Mouse (Mus musculus): Measurements from ENCODE around the gene Chaf1a. TPM values are rescaled to one million over a fixed set of nuclear protein-coding genes. Genes with fewer than 3 reads are reported as not detected.

Gene Chaf1a
- polyA plus RNA-seq, 1 experiment = 2.3 TPM

GRCm38 (mm10) chr17:56110571-56110970 lies 70.3 kb downstream of the Chaf1a start:
- TF ChIP-seq CTCF (IDR thresholded peaks at IDR 0.05; ENCODE audit: insufficient read depth, low read length) (no peak), POLR2A (IDR thresholded peaks at IDR 0.05; ENCODE audit: borderline replicate concordance, extremely low read depth, low read depth, low read length) (no peak)
- Histone ChIP-seq H3K4me3 (replicated peaks; ENCODE audit: extremely low read depth, low read depth, low read length) (no peak overlapping the region), H3K4me1 (ENCODE audit: control insufficient read depth, insufficient read depth, low read length) (no peaks in the 10 kb centered on the region)
- DNase-seq = no peak
- WGBS = 69% methylated on average over 4 of the region's 4 CpGs

GRCm38 (mm10) chr17:56111021-56111420 lies 70.8 kb downstream of the Chaf1a start:
- no peak for DNase-seq
- H3K4me3 ChIP-seq (replicated peaks; ENCODE audit: extremely low read depth, low read depth, low read length) = no peak overlapping the region
- WGBS = 50% methylated on average over 1 of the region's 1 CpGs
- no peaks in the 10 kb centered on the region for H3K4me1 ChIP-seq (ENCODE audit: control insufficient read depth, insufficient read depth, low read length)
- TF ChIP-seq POLR2A (IDR thresholded peaks at IDR 0.05; ENCODE audit: borderline replicate concordance, extremely low read depth, low read depth, low read length) (no peak), CTCF (IDR thresholded peaks at IDR 0.05; ENCODE audit: insufficient read depth, low read length) (no peak)

GRCm38 (mm10) chr17:56111864-56112263 lies 71.6 kb downstream of the Chaf1a start:
- DNase-seq = peak; percentile 45

GRCm38 (mm10) chr17:56112743-56113142 lies 72.5 kb downstream of the Chaf1a start:
- DNase-seq = no peak
- no peak overlapping the region for H3K4me3 ChIP-seq (replicated peaks; ENCODE audit: extremely low read depth, low read depth, low read length)
- TF ChIP-seq POLR2A (IDR thresholded peaks at IDR 0.05; ENCODE audit: borderline replicate concordance, extremely low read depth, low read depth, low read length) (no peak), CTCF (IDR thresholded peaks at IDR 0.05; ENCODE audit: insufficient read depth, low read length) (no peak)
- no peaks in the 10 kb centered on the region for H3K4me1 ChIP-seq (ENCODE audit: control insufficient read depth, insufficient read depth, low read length)
- 72% methylated on average over 3 of the region's 3 CpGs for WGBS

More at GRCm38 (mm10) chr17:56111864-56112263, 71.6 kb downstream of the Chaf1a start:
- no peaks in the 10 kb centered on the region for H3K4me1 ChIP-seq (ENCODE audit: control insufficient read depth, insufficient read depth, low read length)
- 53% methylated on average over 5 of the region's 5 CpGs for WGBS
- H3K4me3 ChIP-seq (replicated peaks; ENCODE audit: extremely low read depth, low read depth, low read length) = no peak overlapping the region
- TF ChIP-seq CTCF (IDR thresholded peaks at IDR 0.05; ENCODE audit: insufficient read depth, low read length) (peak; percentile 94), POLR2A (IDR thresholded peaks at IDR 0.05; ENCODE audit: borderline replicate concordance, extremely low read depth, low read depth, low read length) (no peak)

GRCm38 (mm10) chr17:56116193-56116592 lies 76.0 kb downstream of the Chaf1a start:
- WGBS = 68% methylated on average over 10 of the region's 10 CpGs
- DNase-seq = no peak
- 0 out of 2 replicates have a peak, but pooled peaks cover 2% of the 10 kb centered on the region for H3K4me1 ChIP-seq (ENCODE audit: control insufficient read depth, insufficient read depth, low read length)
- no peak for TF ChIP-seq POLR2A (IDR thresholded peaks at IDR 0.05; ENCODE audit: borderline replicate concordance, extremely low read depth, low read depth, low read length)
- TF ChIP-seq CTCF (IDR thresholded peaks at IDR 0.05; ENCODE audit: insufficient read depth, low read length) = no peak
- H3K4me3 ChIP-seq (replicated peaks; ENCODE audit: extremely low read depth, low read depth, low read length) = no peak overlapping the region

- no peak for TF ChIP-seq POLR2A (IDR thresholded peaks at IDR 0.05; ENCODE audit: borderline replicate concordance, extremely low read depth, low read depth, low read length)
- no peak for TF ChIP-seq CTCF (IDR thresholded peaks at IDR 0.05; ENCODE audit: insufficient read depth, low read length)
- 0 out of 2 replicates have a peak, but pooled peaks cover 2% of the 10 kb centered on the region for H3K4me1 ChIP-seq (ENCODE audit: control insufficient read depth, insufficient read depth, low read length)
- 2% methylated on average over 27 of the region's 27 CpGs for WGBS
- no peak within 1 kb of the TSS for H3K4me3 ChIP-seq (replicated peaks; ENCODE audit: extremely low read depth, low read depth, low read length)
- DNase-seq = peak; percentile 36
These were observed 77.0 kb downstream of the Chaf1a start, which contains the start of gene Plin5 for GRCm38 (mm10) chr17:56117251-56117710. TSS of gene Plin5 (minus strand) at chr17:56117596.

- no peak for TF ChIP-seq POLR2A (IDR thresholded peaks at IDR 0.05; ENCODE audit: borderline replicate concordance, extremely low read depth, low read depth, low read length)
- TF ChIP-seq CTCF (IDR thresholded peaks at IDR 0.05; ENCODE audit: insufficient read depth, low read length) = no peak
- no peak for DNase-seq
- Histone ChIP-seq H3K4me3 (replicated peaks; ENCODE audit: extremely low read depth, low read depth, low read length) (peak overlapping the region; percentile 4), H3K4me1 (ENCODE audit: control insufficient read depth, insufficient read depth, low read length) (0 out of 2 replicates have a peak, but pooled peaks cover 2% of the 10 kb centered on the region)
- 32% methylated on average over 12 of the region's 12 CpGs for WGBS
These were observed 79.2 kb downstream of the Chaf1a start for GRCm38 (mm10) chr17:56119431-56119830.

- no peak for TF ChIP-seq CTCF (IDR thresholded peaks at IDR 0.05; ENCODE audit: insufficient read depth, low read length)
- no peak for TF ChIP-seq POLR2A (IDR thresholded peaks at IDR 0.05; ENCODE audit: borderline replicate concordance, extremely low read depth, low read depth, low read length)
- Histone ChIP-seq H3K4me1 (ENCODE audit: control insufficient read depth, insufficient read depth, low read length) (0 out of 2 replicates have a peak, but pooled peaks cover 2% of the 10 kb centered on the region), H3K4me3 (replicated peaks; ENCODE audit: extremely low read depth, low read depth, low read length) (peak overlapping the region; percentile 43)
- DNase-seq = peak; percentile 66
- 3% methylated on average over 66 of the region's 66 CpGs for WGBS
These were observed 80.0 kb downstream of the Chaf1a start for GRCm38 (mm10) chr17:56119981-56120880.

- H3K4me3 ChIP-seq (replicated peaks; ENCODE audit: extremely low read depth, low read depth, low read length) = peak within 1 kb of the TSS; percentile 33
- DNase-seq = peak; percentile 34
- WGBS = 25% methylated on average over 2 of the region's 2 CpGs
- TF ChIP-seq CTCF (IDR thresholded peaks at IDR 0.05; ENCODE audit: insufficient read depth, low read length) (no peak), POLR2A (IDR thresholded peaks at IDR 0.05; ENCODE audit: borderline replicate concordance, extremely low read depth, low read depth, low read length) (peak; percentile 30; the same call in 1 of the 2 replicates)
- H3K4me1 ChIP-seq (ENCODE audit: control insufficient read depth, insufficient read depth, low read length) = 0 out of 2 replicates have a peak, but pooled peaks cover 2% of the 10 kb centered on the region
These were observed 81.6 kb downstream of the Chaf1a start, which contains the start of gene Lrg1 for GRCm38 (mm10) chr17:56121826-56122225. TSS of gene Lrg1 (minus strand) at chr17:56122001.

Other genes starting within 250 kb of the Chaf1a start
- gene Zfp119a, start 161.5 kb upstream of the Chaf1a start, polyA plus RNA-seq (2012; rRNA removed) = 0.35 and 0.90 TPM in 2 replicates
- 0.96 and 1.2 TPM in 2 replicates for gene Zfp959, start 148.3 kb upstream of the Chaf1a start, polyA plus RNA-seq (2012; rRNA removed)
- gene Zfp119b, start 90.9 kb upstream of the Chaf1a start, polyA plus RNA-seq (2012; rRNA removed) = 0.29 and 0.70 TPM in 2 replicates
- 7.3 and 12.4 TPM in 2 replicates for gene Ebi3, start 87.8 kb upstream of the Chaf1a start, polyA plus RNA-seq (2012; rRNA removed)
- gene Yju2, start 81.3 kb upstream of the Chaf1a start, polyA plus RNA-seq (2012; rRNA removed) = 8.8 and 9.5 TPM in 2 replicates
- gene Shd, start 70.0 kb upstream of the Chaf1a start, polyA plus RNA-seq (2012; rRNA removed) = 1.6 and 1.9 TPM in 2 replicates
- gene Fsd1, start 53.9 kb upstream of the Chaf1a start, polyA plus RNA-seq (2012; rRNA removed) = 0.17 and 0.31 TPM in 2 replicates
- 53.4 and 60.4 TPM in 2 replicates for gene Stap2, start 34.9 kb upstream of the Chaf1a start, polyA plus RNA-seq (2012; rRNA removed)
- 99.7 and 103 TPM in 2 replicates for gene Mpnd, start 34.7 kb upstream of the Chaf1a start, polyA plus RNA-seq (2012; rRNA removed)
- gene Sh3gl1, start 3.8 kb upstream of the Chaf1a start, polyA plus RNA-seq (2012; rRNA removed) = 72.8 and 74.1 TPM in 2 replicates
- 59.3 and 69.3 TPM in 2 replicates for gene Ubxn6, start 34.6 kb downstream of the Chaf1a start, polyA plus RNA-seq (2012; rRNA removed)
- 44.8 and 47.2 TPM in 2 replicates for gene Hdgfl2, start 39.2 kb downstream of the Chaf1a start, polyA plus RNA-seq (2012; rRNA removed)
- gene Plin4, start 69.4 kb downstream of the Chaf1a start, polyA plus RNA-seq (2012; rRNA removed) = 25.2 and 38.9 TPM in 2 replicates
- 5.5 and 8.6 TPM in 2 replicates for gene Plin5, start 77.2 kb downstream of the Chaf1a start, polyA plus RNA-seq (2012; rRNA removed)
- 174 and 240 TPM in 2 replicates for gene Lrg1, start 81.6 kb downstream of the Chaf1a start, polyA plus RNA-seq (2012; rRNA removed)
- 12.5 and 21.2 TPM in 2 replicates for gene Sema6b, start 99.9 kb downstream of the Chaf1a start, polyA plus RNA-seq (2012; rRNA removed)
- gene Tnfaip8l1, start 122.0 kb downstream of the Chaf1a start, polyA plus RNA-seq (2012; rRNA removed) = 3.5 and 3.6 TPM in 2 replicates
- 42.4 and 48.7 TPM in 2 replicates for gene Mydgf, start 143.5 kb downstream of the Chaf1a start, polyA plus RNA-seq (2012; rRNA removed)
- 65.8 and 71.9 TPM in 2 replicates for gene Dpp9, start 178.5 kb downstream of the Chaf1a start, polyA plus RNA-seq (2012; rRNA removed)
- gene Fem1a, start 216.4 kb downstream of the Chaf1a start, polyA plus RNA-seq (2012; rRNA removed) = 28.2 and 29.4 TPM in 2 replicates
- 17.1 and 18.1 TPM in 2 replicates for gene Ticam1, start 236.3 kb downstream of the Chaf1a start, polyA plus RNA-seq (2012; rRNA removed)